Mouse (Mus musculus) naive thymus-derived CD4-positive, alpha-beta T cell, adult 2 months (primary cell): ENCODE data around the gene Patl2.
"Not testable (repeated sequence)": the region's sequence is repeated elsewhere in the genome, so short reads cannot be mapped to it uniquely, and the experiment has no call there.

Experiments used
- DNase-seq: peaks from one replicate; pipeline ENCODE4 v3.0.0-alpha.2; 2011; ENCODE audit warnings: low read depth

The Patl2 gene

GRCm38 (mm10) chr2:122145756-122146155 is 40.2 kb downstream of the Patl2 start:
- peak; percentile 65 for DNase-seq

GRCm38 (mm10) chr2:122143111-122143510 is 42.9 kb downstream of the Patl2 start:
- no peak for DNase-seq

DNA sequence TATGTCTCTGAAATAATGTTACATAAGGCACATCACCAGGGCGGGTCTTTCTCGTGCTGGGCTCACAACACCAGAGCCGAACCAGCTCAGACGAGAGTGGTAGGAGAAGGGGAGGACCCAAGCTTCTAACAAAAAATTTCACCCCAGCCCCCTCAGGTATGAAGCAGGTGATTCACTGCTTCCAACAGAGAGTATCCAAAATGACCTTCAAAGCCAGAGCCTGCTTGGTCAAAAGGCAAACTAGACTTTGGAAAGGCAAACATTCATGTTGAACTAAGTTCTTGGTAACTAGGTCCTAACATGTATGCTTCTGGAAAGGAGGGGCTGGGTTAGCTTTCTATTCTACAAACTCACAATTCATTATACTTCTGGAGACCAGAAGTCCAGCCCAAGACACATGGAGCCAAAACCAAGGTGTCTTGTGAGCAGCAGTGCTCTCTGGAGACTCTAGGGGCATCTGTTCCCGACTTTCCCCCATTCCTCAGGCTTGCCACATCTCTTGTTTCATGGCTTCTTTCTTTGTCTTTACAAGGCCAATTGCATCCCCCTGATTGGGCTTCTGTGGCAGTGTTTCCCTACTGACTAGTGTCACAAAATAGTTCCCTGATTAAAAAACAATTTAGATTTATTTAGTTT is 44.5 kb downstream of the Patl2 start:
- no peak for DNase-seq

DNA sequence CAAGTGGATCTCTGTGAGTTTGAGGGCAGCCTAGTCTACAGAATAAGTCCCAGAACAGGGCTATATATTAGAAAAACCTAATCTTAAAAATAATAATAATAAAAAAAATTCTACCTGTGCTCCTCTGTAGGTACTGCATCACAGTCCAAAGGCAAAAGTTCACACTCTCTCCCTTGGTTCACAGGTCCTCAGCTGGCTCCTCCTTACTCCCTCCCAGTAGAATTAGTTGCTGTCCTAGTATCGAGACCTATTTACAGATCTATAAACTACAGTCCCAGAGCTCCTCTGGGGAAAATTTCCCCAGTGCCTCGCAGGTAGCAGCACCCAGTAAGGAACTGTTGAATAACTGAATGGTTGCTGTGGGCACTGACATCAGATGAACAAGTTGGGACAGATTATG is 45.2 kb downstream of the Patl2 start:
- no peak for DNase-seq

- DNase-seq: peak; percentile 17
Observed at GRCm38 (mm10) chr2:122137839-122138465, 48.0 kb downstream of the Patl2 start.

GRCm38 (mm10) chr2:122132618-122133017 is 53.4 kb downstream of the Patl2 start:
- no peak for DNase-seq

DNA sequence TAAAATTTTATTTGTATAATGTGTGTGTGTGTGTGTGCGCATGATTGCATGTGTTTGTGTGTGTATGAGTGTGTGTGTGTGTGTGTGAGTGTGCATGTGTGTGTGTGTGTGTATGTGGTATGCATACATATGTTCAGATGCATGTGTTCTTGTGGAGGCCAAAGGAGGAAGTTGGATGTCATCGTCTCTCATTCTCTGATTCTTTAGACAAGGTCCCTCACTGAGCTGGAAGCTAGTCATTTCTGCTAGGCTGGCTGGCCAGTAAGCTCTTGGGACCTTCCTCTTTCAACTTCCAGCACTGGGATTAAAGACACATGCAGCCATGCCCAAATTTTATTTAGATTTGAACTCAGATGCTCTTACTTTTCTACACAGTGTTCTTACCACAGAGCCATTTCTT is 53.9 kb downstream of the Patl2 start:
- DNase-seq: no peak

GRCm38 (mm10) chr2:122127635-122128034 is 58.4 kb downstream of the Patl2 start:
- DNase-seq: no peak

- peak; percentile 49 for DNase-seq
Observed at GRCm38 (mm10) chr2:122126765-122127347, 59.1 kb downstream of the Patl2 start.

- peak; percentile 60 for DNase-seq
Observed at GRCm38 (mm10) chr2:122125680-122126572, 60.1 kb downstream of the Patl2 start.

GRCm38 (mm10) chr2:122117961-122118958 is 67.7 kb downstream of the Patl2 start, which contains the start of gene Spg11:
Spg11 (minus strand) TSS chr2:122118386.
- peak; percentile 99 for DNase-seq

DNA sequence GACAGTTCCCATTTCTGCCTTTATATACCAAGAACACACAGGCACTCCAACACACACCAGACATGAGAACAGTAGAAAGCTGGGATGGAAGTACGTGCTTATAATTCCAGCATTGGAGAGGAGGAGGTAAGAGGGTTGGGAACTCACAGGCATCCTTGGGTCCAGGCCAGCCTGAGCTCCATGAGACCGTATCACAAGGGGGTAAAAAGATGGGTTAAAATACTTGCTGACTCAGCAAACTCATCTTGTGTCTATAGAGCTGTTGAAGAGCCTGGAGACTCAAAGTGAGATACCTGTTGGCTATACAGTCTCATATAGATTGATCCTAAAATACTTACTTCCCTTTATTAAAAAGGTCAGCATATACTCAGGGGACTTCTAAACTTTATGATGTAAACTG is 69.1 kb downstream of the Patl2 start:
- no peak for DNase-seq

DNA sequence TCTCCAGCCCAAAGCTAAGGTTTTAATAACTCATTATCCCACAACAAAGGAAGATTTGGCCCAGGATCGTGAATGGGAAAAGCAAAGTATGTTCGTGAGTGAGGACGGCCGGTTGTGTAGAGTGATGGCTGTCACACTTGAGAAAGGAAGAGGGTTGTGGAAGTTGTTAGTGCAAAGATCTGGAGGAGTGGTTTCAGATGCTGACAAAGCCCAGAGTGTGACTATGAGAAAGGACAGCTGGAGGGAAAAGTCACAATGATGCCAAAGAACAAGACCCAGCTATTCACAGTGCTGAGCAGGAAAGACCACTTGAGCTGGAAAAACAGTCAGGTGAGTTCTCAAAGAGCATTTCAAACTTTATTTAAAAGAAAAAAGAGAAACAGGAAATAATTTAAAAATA is 76.3 kb downstream of the Patl2 start:
- DNase-seq: no peak

- DNase-seq: no peak
Observed at GRCm38 (mm10) chr2:122108101-122108500, 77.9 kb downstream of the Patl2 start.

DNA sequence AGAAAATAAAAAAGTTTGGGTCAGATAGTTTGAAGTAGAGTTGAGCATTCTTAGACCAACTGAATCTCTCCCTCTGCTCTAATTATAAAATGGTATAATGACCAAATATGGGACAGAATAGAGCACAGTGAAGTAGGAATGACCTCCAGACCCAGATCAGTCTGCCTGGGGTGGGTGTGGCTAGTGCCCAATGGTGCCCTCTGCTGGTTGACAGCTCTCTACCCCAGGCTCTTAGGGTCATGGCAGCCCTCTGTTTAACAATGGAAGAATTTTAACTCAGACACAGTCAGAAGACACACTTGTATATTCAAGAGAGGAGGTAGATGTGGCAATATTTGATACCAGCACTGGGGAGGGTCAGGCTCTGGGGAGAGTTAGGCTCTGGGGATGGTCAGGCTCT is 83.9 kb downstream of the Patl2 start:
- DNase-seq: peak; percentile 64

- not testable (repeated sequence) for DNase-seq
Observed at GRCm38 (mm10) chr2:122097686-122098085, 88.3 kb downstream of the Patl2 start.

GRCm38 (mm10) chr2:122093844-122094243 is 92.1 kb downstream of the Patl2 start:
- DNase-seq: no peak

DNA sequence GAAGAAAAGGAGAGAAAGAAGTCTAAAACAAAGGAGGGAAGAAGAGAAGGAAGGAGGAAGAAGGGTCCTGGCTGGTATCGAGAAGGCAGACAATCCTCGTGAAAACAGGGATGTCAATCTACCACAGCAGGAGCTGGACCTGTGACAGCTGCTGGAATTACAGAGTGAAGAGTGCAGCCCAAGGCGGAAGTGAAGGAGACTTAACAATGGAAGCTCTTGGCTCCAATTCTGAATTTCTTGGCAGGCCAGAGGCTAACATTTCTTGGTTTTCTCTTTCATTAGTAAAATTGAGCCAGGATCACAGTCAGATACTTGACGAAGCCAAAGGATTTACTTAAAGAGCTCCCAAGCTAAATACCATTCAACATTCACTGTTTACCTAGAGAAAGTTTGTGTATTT is 99.5 kb downstream of the Patl2 start:
- no peak for DNase-seq

DNA sequence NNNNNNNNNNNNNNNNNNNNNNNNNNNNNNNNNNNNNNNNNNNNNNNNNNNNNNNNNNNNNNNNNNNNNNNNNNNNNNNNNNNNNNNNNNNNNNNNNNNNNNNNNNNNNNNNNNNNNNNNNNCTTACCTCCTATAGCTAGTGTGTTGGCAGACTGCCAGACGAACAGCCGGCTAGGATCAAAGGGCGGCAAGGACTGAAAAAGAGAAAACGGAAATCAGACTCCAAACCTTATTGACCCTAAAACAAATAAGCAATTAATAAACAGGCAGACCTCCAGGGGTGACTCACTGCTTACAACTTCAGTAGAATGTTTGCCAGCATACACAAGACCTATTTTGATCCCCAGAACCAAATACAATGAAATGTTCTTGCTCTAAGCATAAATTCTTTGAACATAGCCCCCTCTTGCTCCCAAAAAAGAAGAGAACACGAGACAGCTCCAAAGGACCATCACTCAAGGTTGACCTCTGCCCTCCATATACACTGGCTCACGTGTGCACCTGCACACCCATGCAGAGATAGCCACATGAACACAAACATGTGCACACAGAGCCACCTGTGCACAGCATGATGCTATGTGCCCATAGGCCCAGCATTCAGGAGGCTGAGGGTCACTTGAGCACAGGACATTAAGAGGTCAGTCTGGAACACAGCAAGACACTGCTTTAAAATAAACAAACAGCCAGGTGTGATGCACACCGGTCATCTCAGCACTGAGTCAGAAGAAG is 104.1 kb downstream of the Patl2 start:
- no peak for DNase-seq
